Mouse (Mus musculus) hindbrain, embryonic 12.5 days (tissue): ENCODE data around the gene AL607142.1. TPM values are rescaled to one million over a fixed set of nuclear protein-coding genes. Genes with fewer than 3 reads are reported as not detected.

Experiments used
- polyA plus RNA-seq: library from polyadenylated mRNA; unstranded; fragments of >200 nt; fragmentation: Nextera tagmentation; extraction: Ambion mirVana; gene quantifications from 2 replicates; pipeline ENCODE4 v1.2.1, GENCODE M21; 2016

The AL607142.1 gene
- polyA plus RNA-seq, 1 experiment from 2014 or later = not detected

Other genes starting within 250 kb of the AL607142.1 start
- not detected in 2 replicates for gene Edn2, start 96.2 kb downstream of the AL607142.1 start, polyA plus RNA-seq
- 0.48 and 0.90 TPM in 2 replicates for gene Foxo6, start 222.4 kb downstream of the AL607142.1 start, polyA plus RNA-seq